Mouse (Mus musculus): Measurements from ENCODE around the gene Hsd3b7. TPM values are rescaled to one million over a fixed set of nuclear protein-coding genes. Genes with fewer than 3 reads are reported as not detected.
A peak's percentile ranks its signal among the peaks of the same experiment; 100 is the strongest.

Hsd3b7 gene
- polyA plus RNA-seq, 1 experiment from 2014 or later, result 22.0 TPM

GRCm38 (mm10) chr7:127776426-127776825 lies 24.0 kb upstream of the Hsd3b7 start, which contains the start of gene Setd1a:
Gene Setd1a, plus strand, starts transcription at chr7:127776670.
- Histone ChIP-seq H3K27ac (peak within 1 kb of the TSS; percentile 97), H3K9me3 (replicated peaks) (no peaks in the 10 kb centered on the region), H3K27me3 (no peaks in the 10 kb centered on the region), H3K4me1 (replicated peaks) (peaks cover 23% of the 10 kb centered on the region), H3K9ac (peak within 1 kb of the TSS; percentile 73), H3K4me2 (peak within 1 kb of the TSS; percentile 77), H3K4me3 (peak within 1 kb of the TSS; percentile 65), H3K36me3 (peaks cover 29% of the 10 kb centered on the region)
- WGBS, result 0% methylated on average over 23 of the region's 23 CpGs
- peak; percentile 63 for ATAC-seq (replicated peaks; ENCODE audit: insufficient number of reproducible peaks, insufficient read depth, low FRiP score, low read depth)

GRCm38 (mm10) chr7:127776878-127777473 lies 23.4 kb upstream of the Hsd3b7 start:
- Histone ChIP-seq H3K9ac (peak overlapping the region; percentile 73), H3K4me2 (peak overlapping the region; percentile 77), H3K27me3 (no peaks in the 10 kb centered on the region), H3K4me1 (replicated peaks) (peaks cover 23% of the 10 kb centered on the region), H3K36me3 (peaks cover 34% of the 10 kb centered on the region), H3K9me3 (replicated peaks) (no peaks in the 10 kb centered on the region), H3K27ac (peak overlapping the region; percentile 97), H3K4me3 (peak overlapping the region; percentile 65)
- WGBS, result under 1% methylated on average over 66 of the region's 70 CpGs
- peak; percentile 93 for ATAC-seq (replicated peaks; ENCODE audit: insufficient number of reproducible peaks, insufficient read depth, low FRiP score, low read depth)

GRCm38 (mm10) chr7:127777474-127778266 lies 22.7 kb upstream of the Hsd3b7 start:
- H3K27me3 ChIP-seq, result no peaks in the 10 kb centered on the region
- 2% methylated on average over 58 of the region's 66 CpGs for WGBS
- peaks cover 23% of the 10 kb centered on the region for H3K4me1 ChIP-seq (replicated peaks)
- peaks cover 41% of the 10 kb centered on the region for H3K36me3 ChIP-seq
- peak overlapping the region; percentile 97 for H3K27ac ChIP-seq
- no peaks in the 10 kb centered on the region for H3K9me3 ChIP-seq (replicated peaks)
- H3K9ac ChIP-seq, result peak overlapping the region; percentile 73
- peak overlapping the region; percentile 65 for H3K4me3 ChIP-seq
- peak; percentile 37 for ATAC-seq (replicated peaks; ENCODE audit: insufficient number of reproducible peaks, insufficient read depth, low FRiP score, low read depth)
- H3K4me2 ChIP-seq, result peak overlapping the region; percentile 77

DNA sequence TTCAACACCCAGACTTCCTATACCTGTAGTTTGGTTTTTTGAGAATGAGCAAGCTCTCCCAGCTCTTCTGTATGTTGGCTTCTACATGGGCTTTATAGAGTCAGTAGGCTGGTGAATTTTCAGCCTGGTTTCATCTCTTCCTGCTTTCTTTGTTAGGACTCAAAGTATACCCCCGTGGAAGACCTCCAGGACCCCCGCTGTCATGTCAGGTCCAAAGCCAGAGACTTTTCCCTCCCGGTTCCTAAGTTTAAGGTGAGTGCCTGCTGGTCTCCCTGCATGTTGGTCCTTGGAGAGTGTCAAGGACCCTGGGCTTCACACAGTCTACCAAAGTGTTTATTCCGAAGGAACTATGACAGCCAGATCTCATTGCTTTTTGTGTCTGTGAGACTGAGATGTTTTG lies 22.1 kb upstream of the Hsd3b7 start:
- Histone ChIP-seq H3K27me3 (no peaks in the 10 kb centered on the region), H3K36me3 (peaks cover 45% of the 10 kb centered on the region), H3K27ac (no peak overlapping the region), H3K4me1 (replicated peaks) (peaks cover 23% of the 10 kb centered on the region), H3K4me3 (peak overlapping the region; percentile 65), H3K9ac (peak overlapping the region; percentile 73), H3K9me3 (replicated peaks) (no peaks in the 10 kb centered on the region), H3K4me2 (peak overlapping the region; percentile 77)
- WGBS, result 74% methylated on average over 4 of the region's 4 CpGs
- ATAC-seq (replicated peaks; ENCODE audit: insufficient number of reproducible peaks, insufficient read depth, low FRiP score, low read depth), result no peak

- 95% methylated on average over 7 of the region's 7 CpGs for WGBS
- Histone ChIP-seq H3K27me3 (no peaks in the 10 kb centered on the region), H3K9ac (no peak within 1 kb of the TSS), H3K4me2 (no peak within 1 kb of the TSS), H3K9me3 (replicated peaks) (no peaks in the 10 kb centered on the region), H3K36me3 (peaks cover 93% of the 10 kb centered on the region), H3K4me1 (replicated peaks) (no peaks in the 10 kb centered on the region), H3K27ac (no peak within 1 kb of the TSS), H3K4me3 (no peak within 1 kb of the TSS)
- ATAC-seq (replicated peaks; ENCODE audit: insufficient number of reproducible peaks, insufficient read depth, low FRiP score, low read depth), result no peak
These were observed 15.1 kb upstream of the Hsd3b7 start, which contains the start of gene Gm49388 for GRCm38 (mm10) chr7:127785308-127785707. Gene Gm49388, plus strand, starts transcription at chr7:127785608.

DNA sequence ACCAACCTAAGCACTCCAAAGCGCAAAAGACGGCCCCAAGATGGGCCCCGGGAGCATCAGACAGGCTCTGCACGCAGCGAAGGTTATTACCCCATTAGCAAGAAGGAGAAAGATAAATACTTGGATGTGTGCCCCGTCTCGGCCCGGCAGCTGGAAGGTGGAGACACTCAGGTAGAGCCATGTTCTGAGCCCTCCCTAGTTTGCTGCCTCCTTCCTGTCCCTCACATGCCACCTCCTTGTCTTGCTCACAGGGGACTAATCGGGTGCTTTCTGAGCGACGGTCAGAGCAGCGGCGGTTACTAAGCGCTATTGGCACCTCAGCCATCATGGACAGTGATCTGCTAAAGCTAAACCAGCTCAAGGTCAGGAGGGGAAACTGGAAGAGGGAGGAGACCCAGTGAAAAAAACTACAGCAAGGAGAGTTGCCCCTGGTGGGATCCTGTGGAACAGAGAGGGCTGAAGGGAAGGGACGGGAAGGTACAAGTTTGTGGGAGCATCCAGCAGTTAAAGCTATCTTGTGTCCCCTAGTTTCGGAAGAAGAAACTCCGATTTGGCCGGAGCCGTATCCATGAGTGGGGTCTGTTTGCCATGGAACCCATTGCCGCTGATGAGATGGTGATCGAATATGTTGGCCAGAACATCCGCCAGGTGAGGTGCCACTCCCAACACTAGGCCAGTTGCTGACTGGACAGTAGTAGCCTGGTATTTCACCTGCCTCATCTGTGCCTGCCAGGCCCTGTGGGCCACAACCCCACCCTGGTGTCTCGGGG lies 3.1 kb upstream of the Hsd3b7 start:
- H3K9ac ChIP-seq, result no peak overlapping the region
- H3K4me1 ChIP-seq (replicated peaks), result peaks cover 11% of the 10 kb centered on the region
- no peak for ATAC-seq (replicated peaks; ENCODE audit: insufficient number of reproducible peaks, insufficient read depth, low FRiP score, low read depth)
- no peak overlapping the region for H3K27ac ChIP-seq
- H3K36me3 ChIP-seq, result peaks cover 77% of the 10 kb centered on the region
- no peak overlapping the region for H3K4me2 ChIP-seq
- H3K4me3 ChIP-seq, result no peak overlapping the region
- no peaks in the 10 kb centered on the region for H3K9me3 ChIP-seq (replicated peaks)
- H3K27me3 ChIP-seq, result no peaks in the 10 kb centered on the region
- WGBS, result 89% methylated on average over 23 of the region's 23 CpGs

DNA sequence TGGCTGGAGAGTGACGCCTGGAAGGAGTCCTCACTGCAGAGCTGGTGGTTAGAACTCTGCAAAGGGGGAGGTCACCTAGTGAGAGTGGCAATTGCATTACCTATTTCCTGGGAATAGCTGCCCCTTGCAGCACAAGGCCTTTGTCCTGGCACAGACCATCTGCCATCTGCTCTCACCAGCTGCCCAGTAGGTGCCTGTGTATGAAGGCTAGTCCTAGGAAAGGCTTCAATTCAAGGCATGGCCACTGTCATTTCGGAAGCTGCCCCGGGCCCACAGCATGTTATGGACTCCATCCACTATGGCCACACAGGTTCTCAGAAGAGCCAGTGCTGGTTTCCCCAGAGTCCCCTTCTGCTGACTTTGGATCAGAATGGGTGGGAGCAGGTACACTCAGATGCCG lies 1.8 kb upstream of the Hsd3b7 start:
- Histone ChIP-seq H3K27me3 (no peaks in the 10 kb centered on the region), H3K9me3 (replicated peaks) (no peaks in the 10 kb centered on the region), H3K9ac (no peak overlapping the region), H3K36me3 (peaks cover 65% of the 10 kb centered on the region), H3K4me3 (no peak overlapping the region), H3K4me1 (replicated peaks) (peaks cover 11% of the 10 kb centered on the region), H3K27ac (no peak overlapping the region), H3K4me2 (no peak overlapping the region)
- 83% methylated on average over 4 of the region's 4 CpGs for WGBS
- ATAC-seq (replicated peaks; ENCODE audit: insufficient number of reproducible peaks, insufficient read depth, low FRiP score, low read depth), result no peak

GRCm38 (mm10) chr7:127799211-127799610 lies 1.2 kb upstream of the Hsd3b7 start:
- 86% methylated on average over 13 of the region's 13 CpGs for WGBS
- Histone ChIP-seq H3K27me3 (no peaks in the 10 kb centered on the region), H3K36me3 (peaks cover 59% of the 10 kb centered on the region), H3K4me1 (replicated peaks) (peaks cover 11% of the 10 kb centered on the region), H3K9me3 (replicated peaks) (no peaks in the 10 kb centered on the region), H3K27ac (no peak overlapping the region), H3K4me2 (no peak overlapping the region), H3K9ac (no peak overlapping the region), H3K4me3 (no peak overlapping the region)
- ATAC-seq (replicated peaks; ENCODE audit: insufficient number of reproducible peaks, insufficient read depth, low FRiP score, low read depth), result no peak

GRCm38 (mm10) chr7:127799738-127800137 lies 666 bp upstream of the Hsd3b7 start:
- H3K4me3 ChIP-seq, result no peak overlapping the region
- no peak overlapping the region for H3K9ac ChIP-seq
- H3K27me3 ChIP-seq, result no peaks in the 10 kb centered on the region
- H3K36me3 ChIP-seq, result peaks cover 54% of the 10 kb centered on the region
- H3K4me2 ChIP-seq, result no peak overlapping the region
- peaks cover 11% of the 10 kb centered on the region for H3K4me1 ChIP-seq (replicated peaks)
- H3K9me3 ChIP-seq (replicated peaks), result no peaks in the 10 kb centered on the region
- WGBS, result 100% methylated on average over 1 of the region's 1 CpGs
- no peak; the same call in 1 of the 2 replicates for ATAC-seq (replicated peaks; ENCODE audit: insufficient number of reproducible peaks, insufficient read depth, low FRiP score, low read depth)
- H3K27ac ChIP-seq, result no peak overlapping the region

GRCm38 (mm10) chr7:127801010-127801621 lies 712 bp downstream of the Hsd3b7 start:
- peaks cover 41% of the 10 kb centered on the region for H3K36me3 ChIP-seq
- H3K9me3 ChIP-seq (replicated peaks), result no peaks in the 10 kb centered on the region
- H3K4me1 ChIP-seq (replicated peaks), result peaks cover 11% of the 10 kb centered on the region
- no peak for ATAC-seq (replicated peaks; ENCODE audit: insufficient number of reproducible peaks, insufficient read depth, low FRiP score, low read depth)
- WGBS, result 85% methylated on average over 8 of the region's 8 CpGs
- H3K9ac ChIP-seq, result peak overlapping the region; percentile 35; the same call in 1 of the 2 replicates
- H3K4me2 ChIP-seq, result peak overlapping the region; percentile 58
- peak overlapping the region; percentile 39 for H3K4me3 ChIP-seq
- H3K27me3 ChIP-seq, result no peaks in the 10 kb centered on the region
- peak overlapping the region; percentile 50; the same call in 1 of the 2 replicates for H3K27ac ChIP-seq

- ATAC-seq (replicated peaks; ENCODE audit: insufficient number of reproducible peaks, insufficient read depth, low FRiP score, low read depth), result no peak
- H3K4me3 ChIP-seq, result no peak overlapping the region
- no peaks in the 10 kb centered on the region for H3K9me3 ChIP-seq (replicated peaks)
- H3K4me2 ChIP-seq, result no peak overlapping the region
- H3K27ac ChIP-seq, result no peak overlapping the region
- H3K9ac ChIP-seq, result no peak overlapping the region
- H3K36me3 ChIP-seq, result peaks cover 29% of the 10 kb centered on the region
- H3K4me1 ChIP-seq (replicated peaks), result peaks cover 11% of the 10 kb centered on the region
- WGBS, result 90% methylated on average over 17 of the region's 17 CpGs
- no peaks in the 10 kb centered on the region for H3K27me3 ChIP-seq
These were observed 1.9 kb downstream of the Hsd3b7 start for GRCm38 (mm10) chr7:127802313-127802712.

Data from heart, embryonic 15.5 days (tissue).